Comparison of ENCODE assay signal across 8 mouse cellular contexts in genomic region chr1:131115932-131116331, GRCm38 (mm10). TPM values are rescaled to one million over a fixed set of nuclear protein-coding genes. Genes with fewer than 3 reads are reported as not detected.
DNase-seq lines count a peak whose midpoint lies in the region; ATAC-seq and TF ChIP-seq lines count a peak whose summit lies in the region.

No protein-coding gene starts in this region.

- no peaks in the 10 kb centered on the region for H3K36me3 ChIP-seq in ES-Bruce4 (ENCODE audit: control insufficient read depth, insufficient read depth, low read length, poor library complexity, severe bottlenecking)
- H3K36me3 ChIP-seq in forebrain, embryonic 16.5 days (ENCODE audit: control insufficient read depth, insufficient read depth) = no peaks in the 10 kb centered on the region
- no peaks in the 10 kb centered on the region for H3K36me3 ChIP-seq in intestine, embryonic 16.5 days (ENCODE audit: control insufficient read depth, insufficient read depth, low read length)
- H3K36me3 ChIP-seq in lung, embryonic 14.5 days (ENCODE audit: insufficient read depth) = no peaks in the 10 kb centered on the region

- no peaks in the 10 kb centered on the region for H3K27me3 ChIP-seq in ES-Bruce4 (ENCODE audit: control insufficient read depth, insufficient read depth, low read length, poor library complexity, severe bottlenecking)
- no peaks in the 10 kb centered on the region for H3K27me3 ChIP-seq in forebrain, embryonic 16.5 days (replicated peaks; ENCODE audit: control insufficient read depth, insufficient read depth, low read length)
- H3K27me3 ChIP-seq in intestine, embryonic 16.5 days (replicated peaks; ENCODE audit: control insufficient read depth, insufficient read depth, low read length) = no peaks in the 10 kb centered on the region
- H3K27me3 ChIP-seq in lung, embryonic 14.5 days (ENCODE audit: insufficient read depth, low read length) = no peaks in the 10 kb centered on the region

- peak; percentile 65 for DNase-seq in gastrocnemius, adult 2 months
- DNase-seq in gastrocnemius, adult 8-10 months (ENCODE audit: low spot score in 2 of 2) = no peak
- peak; percentile 42 for DNase-seq in cerebellum, adult 11-12 months
- peak; percentile 91 for DNase-seq in lung, embryonic 14.5 days
- DNase-seq in retina, embryonic 14.5 days (ENCODE audit: low spot score) = peak; percentile 92

- no peak overlapping the region for H3K9ac ChIP-seq in ES-Bruce4 (ENCODE audit: low read depth, poor library complexity, severe bottlenecking)
- H3K9ac ChIP-seq in forebrain, embryonic 16.5 days (replicated peaks; ENCODE audit: low read depth, low read length) = no peak overlapping the region
- no peak overlapping the region for H3K9ac ChIP-seq in intestine, embryonic 16.5 days (ENCODE audit: low read depth, low read length)
- no peak overlapping the region for H3K9ac ChIP-seq in lung, embryonic 14.5 days

- peak; percentile 77 for TF ChIP-seq CTCF in gastrocnemius, adult 2 months (IDR thresholded peaks at IDR 0.05)
- TF ChIP-seq CTCF in ES-Bruce4 (IDR thresholded peaks at IDR 0.05; ENCODE audit: low read depth, low read length) = peak; percentile 58
- peak; percentile 89 for TF ChIP-seq CTCF in lung, embryonic 14.5 days (IDR thresholded peaks at IDR 0.05; ENCODE audit: low read depth)

- 16% methylated on average over 6 of the region's 6 CpGs for WGBS in forebrain, embryonic 16.5 days
- 11% methylated on average over 6 of the region's 6 CpGs for WGBS in intestine, embryonic 16.5 days
- 11% methylated on average over 6 of the region's 6 CpGs for WGBS in lung, embryonic 14.5 days

- no peak overlapping the region for H3K4me3 ChIP-seq in gastrocnemius, adult 2 months
- no peak overlapping the region for H3K4me3 ChIP-seq in ES-Bruce4 (ENCODE audit: low read depth, low read length)
- no peak overlapping the region for H3K4me3 ChIP-seq in forebrain, embryonic 16.5 days (replicated peaks; ENCODE audit: low read length)
- no peak overlapping the region for H3K4me3 ChIP-seq in intestine, embryonic 16.5 days (ENCODE audit: low read length)
- H3K4me3 ChIP-seq in lung, embryonic 14.5 days (ENCODE audit: low read depth, low read length) = no peak overlapping the region

- no peak for TF ChIP-seq POLR2A in ES-Bruce4 (IDR thresholded peaks at IDR 0.05; ENCODE audit: insufficient read depth, low read length)

- no peaks in the 10 kb centered on the region for H3K4me1 ChIP-seq in ES-Bruce4 (ENCODE audit: control insufficient read depth, insufficient read depth, low read length)
- H3K4me1 ChIP-seq in forebrain, embryonic 16.5 days (replicated peaks; ENCODE audit: control insufficient read depth, insufficient read depth, low read length) = peaks cover 16% of the 10 kb centered on the region
- H3K4me1 ChIP-seq in intestine, embryonic 16.5 days (ENCODE audit: control insufficient read depth, insufficient read depth, low read length) = peaks cover 6% of the 10 kb centered on the region
- H3K4me1 ChIP-seq in lung, embryonic 14.5 days (ENCODE audit: insufficient read depth) = no peaks in the 10 kb centered on the region

- intact Hi-C loops in gastrocnemius, adult 2 months (cut with DNase I) = loop anchor here (2.0 to 10.0 kb wide), 4 partner anchors 39 to 146 kb away; partner anchors contain the start of gene Rassf5

- peak; percentile 71 for ATAC-seq in forebrain, embryonic 16.5 days
- ATAC-seq in intestine, embryonic 16.5 days = peak; percentile 57; the same call in 1 of the 2 replicates
- ATAC-seq in lung, embryonic 14.5 days (ENCODE audit: insufficient read depth) = peak; percentile 40; the same call in 1 of the 2 replicates

- TF ChIP-seq EP300 in ES-Bruce4 (IDR thresholded peaks at IDR 0.05; ENCODE audit: insufficient read depth, low read depth, low read length) = no peak

- no peak overlapping the region for H3K27ac ChIP-seq in gastrocnemius, adult 2 months
- H3K27ac ChIP-seq in ES-Bruce4 (ENCODE audit: insufficient read depth, low read length) = no peak overlapping the region
- H3K27ac ChIP-seq in forebrain, embryonic 16.5 days (ENCODE audit: low read length) = peak overlapping the region; percentile 95
- no peak overlapping the region for H3K27ac ChIP-seq in intestine, embryonic 16.5 days (ENCODE audit: low read length)
- no peak overlapping the region for H3K27ac ChIP-seq in lung, embryonic 14.5 days (ENCODE audit: low read depth)

- H3K9me3 ChIP-seq in ES-Bruce4 (replicated peaks; ENCODE audit: control insufficient read depth, insufficient read depth, low read length, poor library complexity, severe bottlenecking) = no peaks in the 10 kb centered on the region
- H3K9me3 ChIP-seq in forebrain, embryonic 16.5 days (ENCODE audit: control insufficient read depth, low read length) = no peaks in the 10 kb centered on the region
- H3K9me3 ChIP-seq in intestine, embryonic 16.5 days (ENCODE audit: control insufficient read depth, low read length) = no peaks in the 10 kb centered on the region
- H3K9me3 ChIP-seq in lung, embryonic 14.5 days (ENCODE audit: low read depth, low read length) = no peaks in the 10 kb centered on the region

- H3K4me2 ChIP-seq in forebrain, embryonic 16.5 days (ENCODE audit: low read length) = no peak overlapping the region
- H3K4me2 ChIP-seq in intestine, embryonic 16.5 days (ENCODE audit: low read depth, low read length) = no peak overlapping the region
- no peak overlapping the region for H3K4me2 ChIP-seq in lung, embryonic 14.5 days

RNA-seq across cellular contexts. Expression of gene Mapkapk2, which starts 18.3 kb away (rescaled TPM):
- total RNA-seq in gastrocnemius, adult 2 months (2021) = 100 to 1,000 TPM; 203 to 251 TPM
- 100 to 1,000 TPM; 215 to 257 (median 231) TPM for total RNA-seq in gastrocnemius, adult 8-10 months (2022)
- polyA plus RNA-seq in ES-Bruce4 (2011; ENCODE audit: insufficient read depth, insufficient read length, low read depth, missing spikeins) = 64.9 and 65.1 TPM in 2 replicates
- 19.9 and 23.0 TPM in 2 replicates for polyA plus RNA-seq in forebrain, embryonic 16.5 days (2015; fragmentation: Nextera tagmentation; extraction: Ambion mirVana)
- polyA plus RNA-seq in intestine, embryonic 16.5 days (2015; fragmentation: Nextera tagmentation; extraction: Ambion mirVana) = 13.1 and 23.5 TPM in 2 replicates
- polyA plus RNA-seq in lung, embryonic 14.5 days (2014; fragmentation: Nextera tagmentation; extraction: Ambion mirVana) = 63.6 and 72.3 TPM in 2 replicates

RNA-seq across cellular contexts. Expression of gene Dyrk3, which starts 22.2 kb away (rescaled TPM):
- total RNA-seq in gastrocnemius, adult 2 months (2021) = not detected
- not detected for total RNA-seq in gastrocnemius, adult 8-10 months (2022)
- polyA plus RNA-seq in ES-Bruce4 (2011; ENCODE audit: insufficient read depth, insufficient read length, low read depth, missing spikeins) = 27.3 and 27.6 TPM in 2 replicates
- polyA plus RNA-seq in forebrain, embryonic 16.5 days (2015; fragmentation: Nextera tagmentation; extraction: Ambion mirVana) = 19.5 and 20.7 TPM in 2 replicates
- 2.3 and 2.4 TPM in 2 replicates for polyA plus RNA-seq in intestine, embryonic 16.5 days (2015; fragmentation: Nextera tagmentation; extraction: Ambion mirVana)
- 3.9 and 4.3 TPM in 2 replicates for polyA plus RNA-seq in lung, embryonic 14.5 days (2014; fragmentation: Nextera tagmentation; extraction: Ambion mirVana)

RNA-seq across cellular contexts. Expression of gene Eif2d, which starts 37.0 kb away (rescaled TPM):
- 10 to 100 TPM; 26.2 to 29.2 TPM for total RNA-seq in gastrocnemius, adult 2 months (2021)
- total RNA-seq in gastrocnemius, adult 8-10 months (2022) = 10 to 100 TPM; 27.9 to 30.4 (median 29.3) TPM
- polyA plus RNA-seq in ES-Bruce4 (2011; ENCODE audit: insufficient read depth, insufficient read length, low read depth, missing spikeins) = 96.5 and 99.1 TPM in 2 replicates
- 64.1 and 64.4 TPM in 2 replicates for polyA plus RNA-seq in forebrain, embryonic 16.5 days (2015; fragmentation: Nextera tagmentation; extraction: Ambion mirVana)
- polyA plus RNA-seq in intestine, embryonic 16.5 days (2015; fragmentation: Nextera tagmentation; extraction: Ambion mirVana) = 53.8 and 58.0 TPM in 2 replicates
- 58.0 and 63.5 TPM in 2 replicates for polyA plus RNA-seq in lung, embryonic 14.5 days (2014; fragmentation: Nextera tagmentation; extraction: Ambion mirVana)

Comparison
In these comparisons a context has a peak if more than half of its experiments do, and no peak if none do; other contexts are left out.
1. DNase-seq: peak in gastrocnemius, adult 2 months (single experiment), cerebellum, adult 11-12 months (single experiment), lung, embryonic 14.5 days (single experiment) and retina, embryonic 14.5 days (single experiment); none in gastrocnemius, adult 8-10 months (0 of 2).
2. Peak in every context shown above with its lines, with median percentiles within 50 percentile points of each other: CTCF ChIP-seq and ATAC-seq.